Mouse (Mus musculus) brain, embryonic 14.5 days (tissue): ENCODE measurements around the gene Vipr1. TPM values are rescaled to one million over a fixed set of nuclear protein-coding genes. Genes with fewer than 3 reads are reported as not detected.

Source experiments
- DNase-seq: peaks from one replicate; pipeline ENCODE4 v3.0.0-alpha.2; 2011; ENCODE audit warnings: low read depth
- CTCF ChIP-seq: fragments of 200-500 bp; IDR thresholded peaks from 2 replicates; pipeline ENCODE4 v1.5.1; 2012; ENCODE audit warnings: inconsistent platforms, mild to moderate bottlenecking, moderate library complexity, borderline replicate concordance; ENCODE audit not compliant: insufficient read depth, insufficient read length; ENCODE audit errors: extremely low read depth
- POLR2A ChIP-seq: fragments of 200-500 bp; IDR thresholded peaks from 2 replicates; pipeline ENCODE4 v1.6.1; 2012; ENCODE audit warnings: mild to moderate bottlenecking, inconsistent platforms, borderline replicate concordance; ENCODE audit not compliant: poor library complexity, insufficient read depth, insufficient read length, severe bottlenecking; ENCODE audit errors: extremely low read depth
- polyA plus RNA-seq: library from polyadenylated mRNA; depleted of rRNA; stranded (reverse); fragments of >200 nt; gene quantifications from 2 replicates; pipeline ENCODE4 v1.2.3, GENCODE M21; 2012

Gene Vipr1
- polyA plus RNA-seq, 1 experiment = 0.38 TPM

DNA sequence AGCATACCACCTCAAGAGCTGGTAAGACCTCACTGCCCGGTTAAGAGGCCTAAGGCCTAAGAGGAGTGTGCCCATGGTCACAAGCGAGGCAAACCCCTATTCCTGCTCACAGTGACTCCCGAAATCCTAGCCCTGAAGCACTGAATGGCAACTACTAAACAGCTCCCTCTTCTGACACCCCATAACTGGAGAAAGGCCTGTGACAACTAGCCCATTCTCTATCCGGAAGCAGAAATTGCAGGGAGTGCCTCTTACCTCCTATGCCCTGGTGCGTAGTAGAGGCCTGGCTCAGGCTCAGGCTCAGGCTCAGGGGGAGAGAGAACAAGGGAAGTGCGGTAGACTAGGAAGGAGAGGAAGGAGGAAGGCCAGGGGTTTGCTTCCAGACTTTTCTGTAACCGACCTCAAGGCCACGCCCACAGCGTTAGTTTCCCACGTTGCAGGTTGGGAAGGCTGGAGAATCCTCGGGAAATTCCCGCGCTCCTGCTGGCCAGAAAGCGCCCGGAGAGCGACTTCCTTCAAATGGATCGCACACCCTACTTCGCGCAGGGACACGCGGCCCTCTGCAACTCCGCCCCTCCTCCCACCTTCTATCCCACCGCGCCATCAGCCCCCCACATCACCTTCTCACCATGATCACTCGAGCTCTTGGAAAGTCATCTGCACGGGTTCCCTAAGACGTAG is 1.1 kb upstream of the Vipr1 start:
- TF ChIP-seq POLR2A = no peak
- no peak for TF ChIP-seq CTCF
- DNase-seq = no peak

DNA sequence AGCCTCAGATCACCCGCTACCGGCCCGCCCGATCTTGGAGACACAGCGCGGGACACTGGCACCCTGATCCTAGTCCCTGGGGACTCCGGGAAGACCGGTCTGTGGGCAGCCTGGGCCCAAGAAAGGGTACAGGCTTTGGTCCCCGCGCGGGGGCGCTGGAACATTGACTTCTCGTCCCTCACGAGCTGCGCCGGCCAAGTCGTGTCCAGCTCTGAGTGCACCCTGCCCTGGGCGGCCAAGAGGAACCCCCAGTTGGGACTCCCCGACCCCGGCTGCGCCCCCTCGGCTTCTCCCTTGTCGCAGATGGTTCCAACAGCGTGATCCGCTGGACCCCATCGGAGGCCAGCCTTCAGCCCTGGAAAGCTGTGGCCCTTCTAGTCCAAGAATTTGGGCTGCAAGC is 515 bp upstream of the Vipr1 start, which contains the start of gene Lyzl4:
Gene Lyzl4 (minus strand): TSS at position 96 of the 400 bp plus-strand sequence.
- DNase-seq = peak; percentile 78
- TF ChIP-seq CTCF = peak; percentile 45; the same call in 1 of the 2 replicates
- no peak for TF ChIP-seq POLR2A

DNA sequence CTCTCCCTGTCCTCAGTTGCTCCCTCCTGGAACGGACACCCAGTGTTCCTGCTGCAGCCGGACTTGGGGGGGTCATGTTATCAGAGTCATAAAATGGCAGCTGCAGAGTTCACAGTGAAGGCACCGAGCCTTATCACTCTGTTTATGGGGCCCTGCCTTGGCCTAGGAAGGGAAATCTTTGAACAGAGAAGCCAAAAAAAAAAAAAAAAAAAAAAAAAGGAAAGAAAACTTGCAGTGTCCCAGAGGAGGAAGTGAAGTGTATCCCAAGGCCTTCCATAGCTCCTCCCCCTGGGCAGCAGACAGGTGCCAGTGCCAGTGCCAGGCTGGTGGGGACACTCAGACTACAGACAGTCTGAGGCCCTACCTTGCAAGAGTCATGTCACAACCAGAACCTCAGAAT is 2.3 kb downstream of the Vipr1 start:
- TF ChIP-seq POLR2A (no peak), CTCF (no peak)
- no peak for DNase-seq

DNA sequence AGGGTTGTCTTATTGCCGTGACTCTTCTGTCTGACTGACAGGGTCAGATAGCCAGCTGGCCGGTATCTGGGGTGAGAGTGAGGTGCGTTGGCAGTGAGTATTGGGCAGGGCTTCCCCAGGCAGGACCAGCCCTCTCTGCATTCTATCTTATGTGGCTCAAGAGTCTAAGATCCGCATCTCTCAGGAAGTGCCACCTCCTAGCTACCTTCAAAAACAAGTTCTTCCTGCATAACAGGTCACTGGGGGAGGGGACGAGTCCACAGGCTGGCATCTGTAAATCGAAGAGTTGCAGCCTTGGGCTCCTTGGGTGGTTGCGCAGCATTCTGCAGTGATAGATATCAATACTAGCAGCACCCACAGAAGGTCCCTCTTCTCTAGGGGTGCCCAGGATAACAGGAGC is 4.5 kb downstream of the Vipr1 start:
- TF ChIP-seq POLR2A = no peak
- TF ChIP-seq CTCF = no peak
- no peak for DNase-seq

DNA sequence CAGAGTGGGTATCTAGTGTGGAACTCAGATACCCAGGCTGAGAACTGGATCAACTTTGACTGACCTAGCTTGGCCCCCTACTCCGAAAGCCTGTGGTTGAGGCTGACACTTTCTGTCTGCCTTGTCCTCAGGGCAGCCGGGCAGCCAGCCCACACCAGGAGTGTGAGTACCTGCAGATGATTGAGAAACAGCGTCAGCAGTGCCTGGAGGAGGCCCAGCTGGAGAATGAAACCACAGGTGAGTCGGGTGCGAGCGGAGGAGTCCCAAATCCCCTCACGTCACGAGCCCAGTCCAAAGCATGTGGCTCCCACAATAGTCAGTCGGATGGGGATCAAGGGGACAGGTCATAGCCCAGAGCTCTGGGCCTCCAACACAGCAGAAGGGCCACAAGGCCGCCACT is 11.2 kb downstream of the Vipr1 start:
- TF ChIP-seq CTCF (no peak), POLR2A (no peak)

DNA sequence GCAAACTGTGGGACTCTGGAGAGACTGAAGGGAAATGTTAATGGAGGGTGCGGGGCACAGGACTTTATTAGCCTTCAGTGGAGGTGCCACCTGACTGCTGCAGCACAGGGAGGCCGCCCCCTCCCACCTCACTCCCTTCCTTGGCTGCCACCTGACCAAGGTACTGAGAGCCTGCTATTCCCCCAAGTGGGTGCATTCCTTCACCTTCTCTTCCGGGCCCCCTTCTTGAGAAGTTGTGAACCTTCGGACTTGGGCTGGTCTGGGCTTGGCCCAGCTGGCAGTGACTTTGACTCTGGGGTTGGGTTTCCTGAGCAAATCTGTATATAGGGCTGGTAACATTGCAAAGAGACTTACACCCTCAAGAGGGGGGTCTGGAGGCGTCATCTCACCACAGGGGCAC is 13.8 kb downstream of the Vipr1 start:
- DNase-seq = no peak
- TF ChIP-seq CTCF (no peak), POLR2A (no peak)

More for the DNA sequence above, 11.2 kb downstream of the Vipr1 start:
- DNase-seq = no peak

DNA sequence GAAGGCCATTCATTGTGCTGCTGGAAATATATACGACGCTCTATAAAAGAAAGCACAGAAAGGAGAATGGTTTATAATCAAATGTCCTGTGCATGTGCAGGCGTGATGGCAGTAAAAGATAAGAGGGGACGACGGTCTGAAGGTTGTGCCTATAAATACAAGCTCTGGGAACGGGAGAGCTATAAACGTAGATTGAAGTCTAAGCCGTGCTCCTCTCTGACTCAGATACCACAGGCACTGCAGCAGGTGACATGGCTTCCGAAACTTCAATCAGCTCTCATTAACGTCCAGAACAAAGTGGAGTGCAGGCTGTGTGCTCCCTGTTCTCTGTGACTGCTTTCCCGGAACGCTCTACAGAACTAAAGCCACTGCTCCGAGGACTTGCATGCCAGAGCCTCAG is 14.6 kb downstream of the Vipr1 start:
- no peak for DNase-seq
- TF ChIP-seq CTCF (no peak), POLR2A (no peak)

DNA sequence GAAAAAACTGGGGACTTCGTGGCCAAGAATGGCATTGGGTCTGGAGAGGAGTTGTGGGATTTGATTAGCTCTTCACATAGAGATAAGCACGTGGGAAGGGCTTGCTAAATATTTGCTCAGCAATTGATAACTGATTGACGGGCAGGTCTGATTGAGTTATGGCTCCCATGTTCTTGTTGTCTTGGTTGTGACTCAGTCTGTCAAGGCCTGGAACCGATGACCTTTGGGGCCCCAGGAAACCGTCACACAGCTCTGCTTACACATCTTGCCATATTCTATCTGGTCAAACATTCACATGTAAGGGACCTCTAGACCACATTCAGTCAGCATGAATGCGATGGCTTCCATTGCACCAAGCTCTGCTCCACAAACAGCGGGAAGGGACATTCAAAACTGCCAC is 15.7 kb downstream of the Vipr1 start:
- TF ChIP-seq POLR2A (no peak), CTCF (no peak)
- no peak for DNase-seq

DNA sequence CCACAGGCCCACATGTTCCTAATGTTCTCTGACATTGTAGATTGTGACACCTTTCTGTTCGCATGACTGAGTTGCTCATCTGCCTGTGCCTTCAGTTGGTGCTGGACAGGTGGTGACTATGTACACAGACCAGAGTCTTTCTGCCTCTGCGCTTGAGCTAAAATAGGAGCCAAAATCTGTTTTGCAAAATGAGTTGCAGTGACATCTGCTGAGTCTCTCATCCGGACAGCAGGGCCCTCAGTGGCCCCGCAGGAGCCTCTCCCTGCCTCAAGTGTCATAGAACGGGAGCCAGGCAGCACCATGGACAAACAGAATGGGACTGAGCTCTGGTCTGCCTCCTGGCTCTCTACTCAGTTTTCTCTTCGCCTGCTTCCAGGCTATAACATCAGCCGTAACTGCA is 17.3 kb downstream of the Vipr1 start:
- no peak for DNase-seq
- TF ChIP-seq POLR2A (no peak), CTCF (no peak)

DNA sequence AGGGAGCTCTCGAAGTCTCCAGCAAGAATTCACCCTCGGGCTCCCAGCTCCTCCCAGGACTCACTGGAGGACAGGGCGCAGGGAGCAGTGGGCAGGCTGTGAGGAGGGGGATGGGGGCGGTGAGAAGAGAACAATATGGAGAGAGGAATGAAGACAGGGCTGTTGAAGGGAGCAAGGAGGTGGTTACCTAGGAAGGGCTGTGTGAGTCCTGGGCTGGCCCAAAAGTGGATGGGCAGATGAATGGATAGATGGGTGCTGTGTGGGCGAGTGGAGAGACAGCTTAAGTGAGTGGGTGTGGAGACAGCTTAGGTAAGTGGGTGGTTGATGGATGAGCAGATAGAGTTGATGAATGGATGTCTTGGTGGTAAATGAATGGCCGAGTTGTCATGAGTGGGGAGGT is 21.0 kb downstream of the Vipr1 start:
- TF ChIP-seq CTCF (no peak), POLR2A (no peak)
- DNase-seq = no peak

DNA sequence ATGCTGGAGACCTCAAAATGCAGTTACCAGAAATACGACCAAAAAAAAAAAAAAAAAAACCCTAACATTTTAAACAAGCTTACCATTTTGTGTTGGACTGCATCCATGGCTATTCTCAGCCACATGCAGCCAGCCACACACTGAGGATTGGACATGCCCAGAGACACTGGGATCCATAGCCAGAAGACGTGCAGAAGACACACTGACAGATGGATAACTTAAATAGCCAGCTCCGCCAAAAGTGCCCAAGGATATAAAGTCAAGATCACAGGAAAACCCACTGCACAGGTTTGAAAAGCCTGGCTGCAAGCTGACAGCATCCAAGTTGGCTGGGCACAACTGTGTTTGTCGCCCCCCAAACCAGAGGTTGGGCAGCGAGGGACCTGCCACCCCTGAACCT is 21.6 kb downstream of the Vipr1 start:
- TF ChIP-seq CTCF (no peak), POLR2A (no peak)
- DNase-seq = no peak

DNA sequence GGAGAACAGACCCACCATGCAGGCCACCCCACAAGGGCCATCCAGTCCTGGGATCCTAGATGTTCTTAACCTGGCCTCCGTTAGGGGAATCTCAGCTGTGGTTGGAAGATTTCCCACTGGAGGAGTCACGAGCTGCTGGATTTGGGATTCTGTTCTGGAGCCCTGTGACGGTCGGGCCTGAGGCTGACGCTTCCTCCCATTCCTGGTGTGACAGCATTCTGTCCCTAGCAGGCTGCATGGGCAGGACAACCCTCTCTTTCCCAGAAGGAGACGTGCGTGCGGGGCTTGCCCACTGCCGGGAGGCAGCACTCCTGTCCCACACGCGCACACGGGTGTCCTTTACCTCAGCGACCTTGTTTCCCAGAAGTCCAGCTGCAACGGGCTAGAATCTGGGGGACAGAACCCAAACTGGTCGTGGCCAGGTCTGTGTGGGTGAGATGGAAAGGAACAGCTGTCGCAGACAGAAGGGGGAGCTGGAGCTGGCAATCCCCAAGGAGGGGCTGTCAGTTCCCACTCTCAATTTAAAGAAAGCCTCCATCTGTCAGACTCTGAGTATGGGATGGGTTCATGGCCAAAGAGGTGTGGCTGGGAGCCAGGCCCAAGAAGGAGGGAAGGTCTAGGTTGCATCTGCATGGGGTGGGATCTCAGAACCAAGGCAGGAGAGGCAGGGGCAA is 24.6 kb downstream of the Vipr1 start:
- TF ChIP-seq CTCF = no peak
- no peak for TF ChIP-seq POLR2A
- DNase-seq = peak; percentile 86
